Mouse (Mus musculus): Measurements from ENCODE around the gene Bglap3. TPM values are rescaled to one million over a fixed set of nuclear protein-coding genes. Genes with fewer than 3 reads are reported as not detected.
A peak's percentile ranks its signal among the peaks of the same experiment; 100 is the strongest.
"Not testable (repeated sequence)": the region's sequence is repeated elsewhere in the genome, so short reads cannot be mapped to it uniquely, and the experiment has no call there.

The Bglap3 gene
- polyA plus RNA-seq, 1 experiment from 2014 or later, result 1.3 TPM

DNA sequence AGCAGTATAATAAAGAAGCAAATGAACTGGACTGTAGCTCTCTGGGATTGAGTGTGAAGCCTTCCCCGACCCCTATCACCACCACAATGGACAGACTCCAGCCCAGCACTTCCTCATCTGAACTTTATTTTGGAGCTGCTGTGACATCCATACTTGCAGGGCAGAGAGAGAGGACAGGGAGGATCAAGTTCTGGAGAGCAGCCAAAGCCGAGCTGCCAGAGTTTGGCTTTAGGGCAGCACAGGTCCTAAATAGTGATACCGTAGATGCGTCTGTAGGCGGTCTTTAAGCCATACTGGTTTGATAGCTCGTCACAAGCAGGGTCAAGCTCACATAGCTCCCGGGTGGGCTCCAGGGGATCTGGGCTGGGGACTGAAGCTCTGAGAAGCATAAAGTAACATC is 4.0 kb downstream of the Bglap3 start:
- WGBS, result 79% methylated on average over 7 of the region's 7 CpGs
- not testable (repeated sequence) for H3K4me3 ChIP-seq (replicated peaks); ATAC-seq

DNA sequence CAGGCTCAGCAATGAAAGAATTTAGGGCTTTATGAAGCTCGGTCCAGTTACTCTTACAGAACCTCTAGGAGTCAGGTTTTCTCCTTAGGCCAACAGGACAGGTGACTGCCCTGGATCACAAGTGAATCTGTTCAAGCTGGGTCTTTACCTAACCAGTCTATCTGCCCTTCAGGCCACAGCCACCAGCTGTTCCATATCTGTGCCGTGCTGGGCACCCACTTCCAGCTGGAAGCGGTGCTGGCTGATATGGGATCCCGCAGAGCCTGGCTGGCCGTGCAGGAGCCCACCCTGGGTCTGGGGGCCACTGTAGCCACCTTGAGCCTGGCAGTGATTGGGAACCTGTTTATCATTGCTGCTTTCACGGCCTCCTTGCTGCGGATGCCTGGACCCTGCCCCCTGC is 5.0 kb downstream of the Bglap3 start:
- Histone ChIP-seq H3K27me3 (replicated peaks) (peaks cover 14% of the 10 kb centered on the region), H3K4me1 (replicated peaks) (peaks cover 13% of the 10 kb centered on the region)
- not testable (repeated sequence) for H3K4me2 ChIP-seq (replicated peaks); H3K4me3 ChIP-seq (replicated peaks); H3K9me3 ChIP-seq; ATAC-seq; H3K27ac ChIP-seq; H3K36me3 ChIP-seq; H3K9ac ChIP-seq
- WGBS, result 59% methylated on average over 4 of the region's 7 CpGs

More for the DNA sequence above, 4.0 kb downstream of the Bglap3 start:
- peaks cover 13% of the 10 kb centered on the region for H3K4me1 ChIP-seq (replicated peaks)
- H3K27me3 ChIP-seq (replicated peaks), result peaks cover 14% of the 10 kb centered on the region
- H3K9me3 ChIP-seq; H3K27ac ChIP-seq; H3K36me3 ChIP-seq; H3K9ac ChIP-seq; H3K4me2 ChIP-seq (replicated peaks): not testable (repeated sequence)

GRCm38 (mm10) chr3:88366830-88367428 is 5.6 kb downstream of the Bglap3 start:
- H3K27ac ChIP-seq; H3K9me3 ChIP-seq; H3K4me3 ChIP-seq (replicated peaks); H3K9ac ChIP-seq; H3K36me3 ChIP-seq: not testable (repeated sequence)
- H3K27me3 ChIP-seq (replicated peaks), result peaks cover 14% of the 10 kb centered on the region
- peak overlapping the region; percentile 55 for H3K4me2 ChIP-seq (replicated peaks)
- H3K4me1 ChIP-seq (replicated peaks), result peaks cover 13% of the 10 kb centered on the region
- ATAC-seq, result peak; percentile 77
- WGBS, result 7% methylated on average over 20 of the region's 22 CpGs

DNA sequence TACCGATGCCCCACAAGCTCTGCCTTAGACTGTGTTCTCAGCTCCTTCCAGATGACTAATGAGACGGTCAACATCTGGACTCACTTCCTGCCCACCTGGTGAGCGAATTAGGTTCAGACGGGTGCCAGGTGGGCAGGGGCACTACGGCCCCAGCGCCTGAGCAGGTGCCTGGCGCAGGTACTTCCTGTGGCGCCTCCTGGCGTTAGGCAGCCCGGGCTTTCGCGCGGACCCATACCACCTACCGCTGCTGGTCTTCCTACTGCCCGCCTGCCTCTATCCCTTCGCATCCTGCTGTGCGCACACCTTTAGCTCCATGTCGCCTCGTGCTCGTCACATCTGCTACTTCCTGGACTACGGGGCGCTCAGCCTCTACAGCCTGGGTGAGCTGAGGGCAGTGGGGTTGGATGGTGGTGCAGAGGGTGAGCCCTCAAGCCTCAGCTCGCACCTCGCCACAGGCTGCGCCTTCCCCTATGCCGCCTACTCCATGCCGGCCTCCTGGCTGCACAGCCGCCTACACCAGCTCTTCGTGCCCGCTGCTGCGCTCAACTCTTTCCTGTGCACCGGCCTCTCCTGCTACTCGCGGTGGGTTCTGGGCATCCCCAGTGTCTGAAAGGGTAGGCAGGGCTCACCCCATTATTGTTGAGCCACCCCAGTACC is 6.7 kb downstream of the Bglap3 start:
- ATAC-seq, result no peak
- peaks cover 16% of the 10 kb centered on the region for H3K36me3 ChIP-seq
- H3K27me3 ChIP-seq (replicated peaks), result peaks cover 14% of the 10 kb centered on the region
- 38% methylated on average over 34 of the region's 34 CpGs for WGBS
- no peaks in the 10 kb centered on the region for H3K9me3 ChIP-seq
- H3K27ac ChIP-seq, result no peak overlapping the region
- H3K4me1 ChIP-seq (replicated peaks), result peaks cover 13% of the 10 kb centered on the region
- no peak overlapping the region for H3K9ac ChIP-seq
- no peak overlapping the region for H3K4me3 ChIP-seq (replicated peaks)
- H3K4me2 ChIP-seq (replicated peaks), result no peak overlapping the region

- 3% methylated on average over 16 of the region's 16 CpGs for WGBS
- Histone ChIP-seq H3K27me3 (replicated peaks) (peaks cover 14% of the 10 kb centered on the region), H3K36me3 (peaks cover 31% of the 10 kb centered on the region), H3K4me2 (replicated peaks) (peak within 1 kb of the TSS; percentile 54), H3K4me3 (replicated peaks) (peak within 1 kb of the TSS; percentile 22), H3K27ac (no peak within 1 kb of the TSS), H3K9me3 (no peaks in the 10 kb centered on the region), H3K4me1 (replicated peaks) (peaks cover 13% of the 10 kb centered on the region), H3K9ac (0 out of 2 replicates have a peak within 1 kb of the TSS, but pooled peaks have one; percentile 17)
- ATAC-seq, result peak; percentile 44
Measured at GRCm38 (mm10) chr3:88364337-88364736, 8.2 kb downstream of the Bglap3 start, which contains the start of gene Paqr6. Paqr6 (plus strand) TSS chr3:88364584.

DNA sequence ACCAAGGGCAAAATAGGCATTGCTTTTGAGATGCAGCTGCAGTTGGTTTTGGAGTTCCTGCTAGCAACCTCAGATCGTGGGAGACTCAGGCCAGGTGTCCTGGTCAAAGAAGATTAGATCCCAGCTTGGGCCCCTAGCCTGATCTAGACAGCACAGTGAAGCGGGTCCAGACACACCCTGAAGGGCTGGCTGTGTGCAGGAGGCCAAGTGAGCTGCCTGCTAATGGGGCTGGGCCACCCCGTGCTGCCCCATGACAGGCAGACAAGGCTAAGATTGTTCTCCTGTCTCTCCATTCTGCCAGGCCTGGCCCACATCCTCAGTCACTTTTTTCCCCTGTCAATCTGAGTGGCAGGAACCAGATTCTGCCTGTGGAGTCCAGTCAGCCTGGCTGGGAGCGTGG is 8.8 kb downstream of the Bglap3 start:
- H3K27me3 ChIP-seq (replicated peaks), result peaks cover 14% of the 10 kb centered on the region
- WGBS, result 52% methylated on average over 4 of the region's 4 CpGs
- H3K4me2 ChIP-seq (replicated peaks), result no peak overlapping the region
- H3K9ac ChIP-seq, result no peak overlapping the region
- peaks cover 13% of the 10 kb centered on the region for H3K4me1 ChIP-seq (replicated peaks)
- H3K36me3 ChIP-seq, result peaks cover 37% of the 10 kb centered on the region
- no peaks in the 10 kb centered on the region for H3K9me3 ChIP-seq
- H3K27ac ChIP-seq, result no peak overlapping the region
- ATAC-seq, result peak; percentile 69
- H3K4me3 ChIP-seq (replicated peaks), result no peak overlapping the region

DNA sequence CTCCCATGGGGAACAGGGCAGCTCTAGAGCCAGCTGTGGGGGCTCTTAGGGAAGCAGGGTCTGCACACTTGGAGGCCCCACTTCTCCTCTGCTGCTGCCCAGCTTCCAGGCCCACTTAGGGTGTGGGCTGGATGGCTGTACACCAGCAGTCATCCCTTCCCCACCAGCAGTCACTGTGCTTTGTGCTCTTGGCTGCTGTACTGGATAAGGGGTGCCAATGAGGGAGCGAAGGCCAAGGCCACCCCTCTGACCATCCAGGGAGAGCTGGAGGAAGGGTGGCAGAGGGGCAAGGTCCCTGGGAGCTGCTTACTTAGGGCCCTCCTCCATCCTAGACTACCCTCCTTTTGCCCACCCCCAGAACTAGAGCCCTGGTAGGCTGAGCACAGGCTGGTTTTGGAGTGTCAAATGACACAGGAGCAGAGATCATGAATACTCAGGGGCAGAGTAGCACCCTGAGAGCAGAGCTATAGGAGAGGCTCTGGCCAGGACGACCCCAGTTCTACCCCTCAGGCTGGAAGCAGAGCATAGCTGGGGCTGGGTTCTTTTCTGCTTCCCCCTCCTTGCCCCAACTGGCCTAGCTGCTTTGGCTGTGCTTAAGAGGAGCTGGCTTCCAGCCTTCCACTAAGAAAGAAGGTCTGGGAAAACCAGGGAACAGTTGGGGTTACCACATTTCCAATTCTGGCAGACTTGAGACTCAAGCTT is 10.8 kb downstream of the Bglap3 start:
- Histone ChIP-seq H3K36me3 (peaks cover 53% of the 10 kb centered on the region), H3K4me3 (replicated peaks) (no peak overlapping the region), H3K9ac (no peak overlapping the region), H3K27ac (no peak overlapping the region), H3K4me2 (replicated peaks) (no peak overlapping the region), H3K9me3 (no peaks in the 10 kb centered on the region), H3K4me1 (replicated peaks) (peaks cover 13% of the 10 kb centered on the region), H3K27me3 (replicated peaks) (peaks cover 14% of the 10 kb centered on the region)
- 88% methylated on average over 2 of the region's 2 CpGs for WGBS
- ATAC-seq, result no peak

DNA sequence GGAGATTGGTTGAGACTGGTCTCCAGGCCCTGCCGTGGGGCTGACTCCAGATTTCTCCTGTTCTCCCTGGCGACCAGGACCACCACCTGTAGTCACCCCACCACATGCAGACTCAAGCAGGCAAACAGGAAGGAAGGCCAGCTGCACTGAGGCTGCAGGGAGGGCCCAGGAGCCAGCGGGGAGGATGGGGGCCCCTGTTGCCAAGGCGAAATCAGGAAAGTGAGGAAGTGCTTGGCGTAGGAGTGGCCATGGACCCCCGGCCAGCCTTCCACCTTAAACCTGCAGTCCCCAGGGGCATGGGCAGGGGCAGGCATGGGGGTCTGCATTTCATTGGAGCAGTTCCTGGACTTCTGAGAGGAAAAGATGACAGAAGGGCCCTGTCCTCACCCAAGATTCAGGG is 11.4 kb downstream of the Bglap3 start:
- Histone ChIP-seq H3K36me3 (peaks cover 59% of the 10 kb centered on the region), H3K4me2 (replicated peaks) (no peak overlapping the region), H3K4me3 (replicated peaks) (no peak overlapping the region), H3K4me1 (replicated peaks) (peaks cover 13% of the 10 kb centered on the region), H3K27me3 (replicated peaks) (peaks cover 12% of the 10 kb centered on the region), H3K9ac (no peak overlapping the region), H3K9me3 (no peaks in the 10 kb centered on the region), H3K27ac (no peak overlapping the region)
- WGBS, result 82% methylated on average over 6 of the region's 6 CpGs
- ATAC-seq, result no peak

DNA sequence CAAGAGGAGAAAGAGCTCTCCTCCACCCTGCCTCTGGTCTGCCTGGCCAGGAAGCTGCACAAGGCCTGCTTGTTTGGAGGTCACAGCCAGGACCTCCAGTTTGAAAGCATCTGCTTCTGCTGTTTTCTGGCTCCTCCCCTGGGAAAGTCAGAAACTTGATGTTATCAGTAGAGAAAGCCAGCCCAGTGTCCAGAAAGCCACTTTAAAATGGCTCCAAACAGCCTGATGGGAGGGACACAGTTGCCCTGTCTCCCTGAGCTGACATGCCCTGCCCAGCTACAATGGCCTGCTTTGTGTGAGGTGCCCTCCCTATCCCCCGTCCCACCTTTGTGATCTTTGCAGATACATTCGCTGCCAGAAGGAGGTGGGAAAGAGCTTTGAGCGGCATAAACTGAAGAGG is 12.6 kb downstream of the Bglap3 start:
- Histone ChIP-seq H3K27me3 (replicated peaks) (peaks cover 4% of the 10 kb centered on the region), H3K36me3 (peaks cover 70% of the 10 kb centered on the region), H3K9me3 (no peaks in the 10 kb centered on the region), H3K4me3 (replicated peaks) (no peak overlapping the region), H3K4me1 (replicated peaks) (peaks cover 13% of the 10 kb centered on the region), H3K27ac (no peak overlapping the region), H3K9ac (no peak overlapping the region), H3K4me2 (replicated peaks) (no peak overlapping the region)
- no peak for ATAC-seq
- 64% methylated on average over 3 of the region's 3 CpGs for WGBS

DNA sequence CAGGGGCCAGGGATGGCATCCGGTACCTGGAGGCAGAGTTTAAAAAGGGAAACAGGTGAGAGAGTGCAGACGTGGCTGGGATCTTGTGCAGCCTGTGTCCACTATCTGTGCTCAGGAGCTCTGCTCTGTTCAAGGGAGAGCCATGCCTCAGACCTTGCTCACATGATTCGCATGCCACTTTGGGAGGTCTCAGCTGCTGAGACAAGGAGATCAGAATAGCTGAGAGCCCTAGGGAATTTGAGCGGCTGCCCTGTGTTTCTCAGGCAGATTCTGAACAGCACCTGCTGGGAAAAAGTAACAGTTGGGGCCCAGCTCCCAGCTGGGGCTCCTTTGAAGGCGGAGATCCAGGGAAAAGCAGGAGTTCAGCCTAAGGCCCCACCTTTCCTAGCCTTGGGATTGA is 13.0 kb downstream of the Bglap3 start:
- Histone ChIP-seq H3K4me1 (replicated peaks) (peaks cover 9% of the 10 kb centered on the region), H3K9me3 (no peaks in the 10 kb centered on the region), H3K36me3 (peaks cover 74% of the 10 kb centered on the region), H3K9ac (no peak overlapping the region), H3K27ac (no peak overlapping the region), H3K27me3 (replicated peaks) (peaks cover under 1% of the 10 kb centered on the region; the same call in 1 of the 2 replicates), H3K4me3 (replicated peaks) (no peak overlapping the region), H3K4me2 (replicated peaks) (no peak overlapping the region)
- no peak for ATAC-seq
- WGBS, result 79% methylated on average over 5 of the region's 5 CpGs

DNA sequence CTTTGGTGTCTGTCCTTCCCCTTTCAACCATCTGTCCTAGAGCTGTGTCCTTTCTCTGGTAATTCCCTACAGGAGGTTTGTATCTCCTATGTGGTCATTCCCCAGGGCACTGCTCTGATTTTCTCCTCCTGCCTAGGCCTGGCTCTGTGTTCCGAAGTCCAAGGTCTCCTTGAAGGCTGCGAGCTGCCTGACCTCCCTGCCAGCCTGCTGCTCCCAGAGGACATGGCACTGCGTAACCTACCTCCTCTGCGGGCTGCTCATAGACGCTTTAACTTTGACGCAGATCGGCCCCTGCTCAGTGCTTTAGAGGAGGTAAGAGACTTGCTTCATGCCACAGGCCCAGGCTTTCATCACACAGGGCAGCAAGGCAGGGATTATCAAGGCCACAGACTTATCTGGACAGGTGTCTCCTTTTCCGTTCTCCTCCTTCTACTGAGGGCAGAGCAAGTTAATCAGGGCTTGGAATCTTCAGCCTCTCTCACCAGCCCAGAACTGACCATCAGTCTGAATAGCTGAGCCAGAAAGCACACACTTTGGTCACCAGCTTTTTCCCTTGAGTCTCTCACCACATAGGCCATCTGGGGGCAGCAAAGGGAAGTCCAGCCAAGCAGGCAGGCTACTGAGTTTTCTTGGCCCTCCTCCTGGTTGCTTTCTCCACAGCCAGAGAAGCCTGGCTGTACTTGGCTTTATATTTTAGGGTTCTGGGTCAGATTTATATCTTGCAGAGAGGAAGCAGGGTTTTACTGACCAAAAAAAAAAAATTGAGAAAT is 18.0 kb downstream of the Bglap3 start:
- Histone ChIP-seq H3K27ac (no peak overlapping the region), H3K9ac (0 out of 2 replicates have a peak overlapping the region, but pooled peaks have one; percentile 5), H3K27me3 (replicated peaks) (no peaks in the 10 kb centered on the region), H3K4me2 (replicated peaks) (no peak overlapping the region), H3K4me3 (replicated peaks) (no peak overlapping the region), H3K36me3 (peaks cover 90% of the 10 kb centered on the region), H3K9me3 (no peaks in the 10 kb centered on the region), H3K4me1 (replicated peaks) (no peaks in the 10 kb centered on the region)
- WGBS, result 91% methylated on average over 8 of the region's 8 CpGs
- ATAC-seq, result no peak

DNA sequence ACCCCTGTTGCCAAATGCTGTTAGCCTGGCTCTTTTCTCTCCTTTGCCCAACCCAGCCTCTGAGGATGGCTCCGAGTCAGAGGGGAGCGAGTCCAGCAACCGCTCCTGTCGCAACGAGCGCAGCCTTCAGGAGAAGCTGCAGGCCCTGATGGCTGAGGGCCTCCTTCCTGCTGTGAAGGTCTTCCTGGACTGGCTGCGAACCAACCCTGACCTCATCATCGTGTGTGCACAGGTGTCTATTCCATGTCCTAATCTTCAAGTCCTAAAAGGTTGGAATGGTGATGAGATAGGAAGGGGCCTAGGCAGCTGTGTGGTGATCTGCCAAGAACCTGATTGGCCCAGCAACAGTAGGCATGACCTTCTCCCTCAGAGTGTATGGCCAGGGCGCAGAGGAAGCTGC is 19.6 kb downstream of the Bglap3 start:
- Histone ChIP-seq H3K4me2 (replicated peaks) (no peak overlapping the region), H3K4me1 (replicated peaks) (no peaks in the 10 kb centered on the region), H3K36me3 (peaks cover 85% of the 10 kb centered on the region), H3K27me3 (replicated peaks) (no peaks in the 10 kb centered on the region), H3K9me3 (no peaks in the 10 kb centered on the region), H3K9ac (no peak overlapping the region), H3K27ac (no peak overlapping the region), H3K4me3 (replicated peaks) (no peak overlapping the region)
- WGBS, result 95% methylated on average over 9 of the region's 9 CpGs
- no peak for ATAC-seq

Data from intestine, embryonic 15.5 days (tissue).